Mouse (Mus musculus) hindbrain, embryonic 10.5 days (tissue): Measurements from ENCODE around the gene AI597479. TPM values are rescaled to one million over a fixed set of nuclear protein-coding genes. Genes with fewer than 3 reads are reported as not detected.

Experiments used
- DNase-seq: peaks from one replicate; pipeline ENCODE4 v3.0.0-alpha.2; 2017; ENCODE audit warnings: low spot score
- H3K27ac ChIP-seq: fragments of 300-500 bp; sonication (generic); 2 replicates; pipeline ENCODE4 v1.5.1; 2016; ENCODE audit warnings: mild to moderate bottlenecking, moderate library complexity
- H3K27me3 ChIP-seq: fragments of 300-500 bp; sonication (generic); 2 replicates; pipeline ENCODE4 v1.6.1; 2016; ENCODE audit warnings: mild to moderate bottlenecking; ENCODE audit not compliant: poor library complexity, insufficient read depth, severe bottlenecking
- H3K36me3 ChIP-seq: fragments of 300-500 bp; sonication (generic); 2 replicates; pipeline ENCODE4 v1.6.1; 2016; ENCODE audit warnings: mild to moderate bottlenecking, moderate library complexity
- H3K4me1 ChIP-seq: fragments of 300-500 bp; sonication (generic); replicated peaks from 2 replicates; pipeline ENCODE4 v1.6.1; 2016; ENCODE audit warnings: mild to moderate bottlenecking
- H3K4me3 ChIP-seq: fragments of 300-500 bp; sonication (generic); 2 replicates; pipeline ENCODE4 v1.5.1; 2016; ENCODE audit warnings: mild to moderate bottlenecking, moderate library complexity
- H3K9me3 ChIP-seq: fragments of 300-500 bp; sonication (generic); 2 replicates; pipeline ENCODE4 v1.6.1; 2016; ENCODE audit warnings: mild to moderate bottlenecking, moderate library complexity
- WGBS: fragments of 180-500 bp; shearing (Covaris S2); methylation state at CpG from one replicate; pipeline ENCODE4 v1.1.7; 2016; 5-methylcytosine and 5-hydroxymethylcytosine counted together
- polyA plus RNA-seq: library from polyadenylated mRNA; unstranded; fragments of >200 nt; fragmentation: Nextera tagmentation; extraction: Ambion mirVana; gene quantifications from 2 replicates; pipeline ENCODE4 v1.2.1, GENCODE M21; 2016

The AI597479 gene
- 34.9 and 42.1 TPM in 2 replicates for polyA plus RNA-seq

DNA sequence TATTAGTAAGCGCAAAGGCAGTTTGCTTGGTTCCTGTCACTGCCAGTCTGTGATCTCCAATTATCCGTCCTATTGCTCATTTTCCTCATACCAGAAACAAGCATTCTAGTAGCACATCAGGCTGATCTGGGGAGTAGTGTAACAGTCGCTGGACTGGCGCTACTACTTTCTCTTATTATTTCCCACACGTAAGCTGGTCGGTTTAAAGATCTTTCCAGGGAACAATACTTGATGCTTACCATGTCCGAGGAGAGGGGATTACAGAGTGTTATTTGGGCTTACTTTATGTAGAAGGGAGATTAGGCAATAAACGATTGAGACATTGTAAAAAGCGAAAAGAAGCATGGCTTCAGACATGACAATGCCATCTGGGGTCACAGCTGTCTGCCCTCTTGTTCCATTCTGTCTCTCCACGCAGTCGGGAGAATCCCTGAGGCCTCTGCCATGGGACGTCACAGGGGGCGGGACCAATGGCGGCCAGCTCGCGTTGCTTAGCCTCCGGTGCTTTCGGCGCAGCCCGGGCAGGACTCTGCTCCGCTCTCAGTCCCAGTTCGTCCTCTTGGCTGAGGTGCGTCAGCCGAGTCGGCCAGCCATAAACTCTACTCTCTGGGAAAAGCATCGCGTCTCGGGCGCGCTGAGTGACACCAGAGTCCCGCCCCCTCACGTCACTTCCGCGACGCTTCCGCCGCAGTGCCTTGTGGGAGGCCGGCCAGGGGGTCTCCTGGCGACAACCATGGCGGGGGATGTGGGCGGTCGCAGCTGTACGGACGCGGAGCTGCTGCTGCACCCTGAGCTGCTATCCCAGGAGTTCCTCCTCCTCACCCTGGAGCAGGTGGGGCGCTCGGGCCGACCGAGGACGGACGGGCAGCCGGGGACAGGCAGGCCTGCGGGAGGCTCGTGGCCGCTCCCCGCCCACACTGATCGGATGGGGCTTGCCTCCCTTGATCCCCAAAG lies at the start of gene AI597479, which contains the start of gene Tgfbrap1:
TSS of gene AI597479 (plus strand) at position 680 of the 954 bp plus-strand sequence.
TSS of gene Tgfbrap1 (minus strand) at position 607 of the 954 bp plus-strand sequence.
- peaks cover 31% of the 10 kb centered on the region for H3K36me3 ChIP-seq
- WGBS = under 1% methylated on average over 57 of the region's 57 CpGs
- peak within 1 kb of the TSS; percentile 72 for H3K4me3 ChIP-seq
- peak; percentile 95 for DNase-seq
- H3K4me1 ChIP-seq = peaks cover 26% of the 10 kb centered on the region
- no peaks in the 10 kb centered on the region for H3K27me3 ChIP-seq
- H3K27ac ChIP-seq = peak within 1 kb of the TSS; percentile 98
- no peaks in the 10 kb centered on the region for H3K9me3 ChIP-seq

DNA sequence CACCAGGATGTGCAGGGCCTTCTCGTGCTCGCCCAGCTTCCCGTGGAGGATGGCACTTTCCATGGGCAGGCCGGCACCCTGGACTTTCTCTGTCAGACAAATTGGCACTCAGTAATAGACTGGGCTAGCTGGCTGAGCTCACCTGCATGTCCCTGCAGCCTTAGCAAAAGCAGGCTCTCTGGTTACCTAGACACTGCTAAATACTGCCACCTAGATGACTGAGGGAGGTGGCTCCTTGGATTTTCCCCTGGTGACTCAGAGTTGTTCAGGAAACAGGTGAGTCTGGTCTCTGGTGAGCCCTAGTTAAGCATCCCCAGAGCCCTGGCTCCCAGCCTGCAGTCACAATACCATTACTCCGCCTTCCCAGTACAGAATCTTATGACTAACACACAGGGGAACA lies 46.6 kb upstream of the AI597479 start:
- Histone ChIP-seq H3K4me1 (no peaks in the 10 kb centered on the region), H3K27ac (no peak overlapping the region), H3K36me3 (peaks cover 87% of the 10 kb centered on the region), H3K9me3 (no peaks in the 10 kb centered on the region), H3K27me3 (no peaks in the 10 kb centered on the region), H3K4me3 (no peak overlapping the region)
- DNase-seq = no peak
- 95% methylated on average over 5 of the region's 5 CpGs for WGBS

DNA sequence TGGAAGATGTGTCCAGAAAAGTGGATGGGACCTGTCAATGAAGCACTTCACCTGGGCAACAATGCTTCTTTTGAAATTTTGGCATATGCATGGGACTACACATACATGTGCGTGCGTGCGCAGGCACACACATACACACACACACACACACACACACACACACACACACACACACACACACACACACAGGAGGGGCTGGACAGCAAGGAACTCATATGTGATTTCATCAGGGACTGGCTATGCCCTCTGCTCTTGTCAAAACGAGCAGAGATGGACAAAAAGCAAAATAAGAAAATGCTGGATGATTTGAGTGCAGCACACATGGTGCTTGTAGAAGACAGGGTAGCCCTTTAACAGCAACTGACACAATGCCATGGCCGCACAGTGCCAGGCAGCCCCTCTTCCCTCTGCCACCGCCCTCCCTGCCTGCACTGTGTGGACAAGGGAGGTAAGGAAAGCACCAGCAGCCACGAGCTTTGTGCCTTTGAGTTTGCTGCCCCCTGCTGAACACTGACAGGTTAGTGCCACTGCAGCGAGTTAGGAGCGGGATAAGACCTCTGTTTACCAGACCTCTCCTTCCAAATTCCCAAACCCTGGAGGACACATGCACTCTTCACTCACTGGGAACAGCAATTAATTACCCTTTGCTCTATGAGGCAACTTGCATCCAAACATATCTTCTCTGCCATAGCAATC lies 32.7 kb upstream of the AI597479 start:
- 53% methylated on average over 9 of the region's 9 CpGs for WGBS
- peaks cover 68% of the 10 kb centered on the region for H3K36me3 ChIP-seq
- no peaks in the 10 kb centered on the region for H3K4me1 ChIP-seq
- no peaks in the 10 kb centered on the region for H3K27me3 ChIP-seq
- no peaks in the 10 kb centered on the region for H3K9me3 ChIP-seq
- peak; percentile 75 for DNase-seq
- H3K4me3 ChIP-seq = no peak overlapping the region
- H3K27ac ChIP-seq = no peak overlapping the region

- Histone ChIP-seq H3K27ac (no peak overlapping the region), H3K9me3 (no peaks in the 10 kb centered on the region), H3K36me3 (peaks cover 67% of the 10 kb centered on the region), H3K4me3 (no peak overlapping the region), H3K27me3 (no peaks in the 10 kb centered on the region), H3K4me1 (no peaks in the 10 kb centered on the region)
- 86% methylated on average over 8 of the region's 8 CpGs for WGBS
- DNase-seq = no peak
Observed at GRCm38 (mm10) chr1:43066573-43066972, 31.9 kb upstream of the AI597479 start.

GRCm38 (mm10) chr1:43067551-43067950 lies 31.0 kb upstream of the AI597479 start:
- H3K27ac ChIP-seq = no peak overlapping the region
- no peak for DNase-seq
- peaks cover 67% of the 10 kb centered on the region for H3K36me3 ChIP-seq
- WGBS = 80% methylated on average over 7 of the region's 7 CpGs
- H3K9me3 ChIP-seq = no peaks in the 10 kb centered on the region
- no peaks in the 10 kb centered on the region for H3K4me1 ChIP-seq
- no peaks in the 10 kb centered on the region for H3K27me3 ChIP-seq
- no peak overlapping the region for H3K4me3 ChIP-seq

DNA sequence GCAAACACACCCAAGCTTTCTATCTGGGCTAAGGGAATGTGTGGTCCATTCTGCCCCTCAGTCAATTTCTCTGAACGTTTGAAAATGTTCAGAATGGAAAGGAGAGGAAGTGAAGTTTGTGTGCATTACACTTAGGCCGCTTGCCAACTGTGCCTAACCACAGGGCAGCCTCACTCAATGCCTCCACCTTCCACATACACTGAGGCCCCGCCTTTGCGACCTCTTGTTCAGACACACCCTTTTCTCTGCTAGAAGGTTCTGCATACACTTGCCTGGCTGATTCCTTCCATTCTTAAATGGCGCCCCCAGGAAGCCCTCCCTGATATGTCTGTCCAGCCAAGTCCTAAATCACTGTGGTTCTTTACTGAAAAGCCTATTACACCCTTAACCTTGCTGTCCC lies 27.8 kb upstream of the AI597479 start:
- no peaks in the 10 kb centered on the region for H3K27me3 ChIP-seq
- no peaks in the 10 kb centered on the region for H3K9me3 ChIP-seq
- no peak overlapping the region for H3K4me3 ChIP-seq
- no peaks in the 10 kb centered on the region for H3K4me1 ChIP-seq
- peaks cover 69% of the 10 kb centered on the region for H3K36me3 ChIP-seq
- WGBS = 91% methylated on average over 5 of the region's 5 CpGs
- no peak overlapping the region for H3K27ac ChIP-seq
- no peak for DNase-seq

DNA sequence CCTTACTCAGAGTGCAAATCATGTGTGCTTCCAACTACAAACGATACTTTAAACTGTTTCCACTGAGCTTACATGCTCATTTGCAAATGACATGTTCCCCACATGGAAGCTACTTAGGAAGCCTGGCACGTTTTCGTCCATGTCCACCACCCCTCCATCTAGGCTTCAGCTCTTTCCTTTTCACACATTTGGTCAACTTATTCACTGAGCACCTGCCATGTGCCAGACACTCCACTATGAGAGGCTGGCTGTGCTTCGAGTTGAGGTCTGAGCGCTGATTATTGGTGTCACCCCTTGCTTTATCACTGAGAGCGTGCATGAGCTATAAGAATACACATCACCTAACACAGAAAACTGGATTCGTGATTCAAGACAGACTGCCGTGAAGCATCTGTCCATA lies 26.5 kb upstream of the AI597479 start:
- Histone ChIP-seq H3K9me3 (no peaks in the 10 kb centered on the region), H3K4me1 (no peaks in the 10 kb centered on the region), H3K4me3 (no peak overlapping the region), H3K27ac (no peak overlapping the region), H3K36me3 (peaks cover 67% of the 10 kb centered on the region), H3K27me3 (no peaks in the 10 kb centered on the region)
- no peak for DNase-seq
- 95% methylated on average over 8 of the region's 8 CpGs for WGBS

- WGBS = 84% methylated on average over 1 of the region's 1 CpGs
- H3K27ac ChIP-seq = no peak overlapping the region
- H3K27me3 ChIP-seq = no peaks in the 10 kb centered on the region
- H3K36me3 ChIP-seq = peaks cover 62% of the 10 kb centered on the region
- DNase-seq = no peak
- H3K9me3 ChIP-seq = no peaks in the 10 kb centered on the region
- H3K4me3 ChIP-seq = no peak overlapping the region
- H3K4me1 ChIP-seq = no peaks in the 10 kb centered on the region
Observed at GRCm38 (mm10) chr1:43072561-43072960, 25.9 kb upstream of the AI597479 start.

GRCm38 (mm10) chr1:43074791-43075190 lies 23.7 kb upstream of the AI597479 start:
- DNase-seq = no peak
- H3K36me3 ChIP-seq = peaks cover 53% of the 10 kb centered on the region
- 92% methylated on average over 2 of the region's 2 CpGs for WGBS
- H3K4me1 ChIP-seq = no peaks in the 10 kb centered on the region
- H3K27ac ChIP-seq = no peak overlapping the region
- H3K27me3 ChIP-seq = no peaks in the 10 kb centered on the region
- no peaks in the 10 kb centered on the region for H3K9me3 ChIP-seq
- H3K4me3 ChIP-seq = no peak overlapping the region

- Histone ChIP-seq H3K36me3 (peaks cover 27% of the 10 kb centered on the region), H3K27ac (no peak overlapping the region), H3K9me3 (no peaks in the 10 kb centered on the region), H3K4me1 (no peaks in the 10 kb centered on the region), H3K4me3 (no peak overlapping the region), H3K27me3 (no peaks in the 10 kb centered on the region)
- 93% methylated on average over 2 of the region's 2 CpGs for WGBS
- DNase-seq = no peak
Observed at GRCm38 (mm10) chr1:43078124-43078523, 20.4 kb upstream of the AI597479 start.

GRCm38 (mm10) chr1:43082946-43083345 lies 15.6 kb upstream of the AI597479 start:
- Histone ChIP-seq H3K36me3 (peaks cover 12% of the 10 kb centered on the region), H3K4me1 (no peaks in the 10 kb centered on the region), H3K27me3 (no peaks in the 10 kb centered on the region), H3K27ac (no peak overlapping the region), H3K4me3 (no peak overlapping the region), H3K9me3 (no peaks in the 10 kb centered on the region)
- WGBS = 89% methylated on average over 5 of the region's 5 CpGs
- no peak for DNase-seq

- Histone ChIP-seq H3K27ac (no peak overlapping the region), H3K4me3 (no peak overlapping the region), H3K4me1 (peaks cover 28% of the 10 kb centered on the region), H3K9me3 (no peaks in the 10 kb centered on the region), H3K27me3 (no peaks in the 10 kb centered on the region), H3K36me3 (peaks cover 10% of the 10 kb centered on the region)
- no peak for DNase-seq
- 91% methylated on average over 1 of the region's 1 CpGs for WGBS
Observed at GRCm38 (mm10) chr1:43090418-43090817, 8.1 kb upstream of the AI597479 start.
